Mouse (Mus musculus): ENCODE measurements around the gene Sugct. TPM values are rescaled to one million over a fixed set of nuclear protein-coding genes. Genes with fewer than 3 reads are reported as not detected.
A peak's percentile ranks its signal among the peaks of the same experiment; 100 is the strongest.

Sugct gene
- polyA plus RNA-seq, 1 experiment = 2.1 TPM

GRCm38 (mm10) chr13:17028595-17028994, 666.8 kb downstream of the Sugct start:
- Histone ChIP-seq H3K36me3 (replicated peaks; ENCODE audit: low read length) (no peaks in the 10 kb centered on the region), H3K9me3 (0 out of 2 replicates have a peak, but pooled peaks cover 2% of the 10 kb centered on the region), H3K27me3 (replicated peaks) (no peaks in the 10 kb centered on the region), H3K4me3 (replicated peaks) (peak overlapping the region; percentile 7), H3K4me1 (peaks cover 9% of the 10 kb centered on the region)
- TF ChIP-seq GATA1 (IDR thresholded peaks at IDR 0.05; ENCODE audit: borderline replicate concordance, low read length) (no peak), FLI1 (IDR thresholded peaks at IDR 0.05; ENCODE audit: low read length) (no peak)

DNA sequence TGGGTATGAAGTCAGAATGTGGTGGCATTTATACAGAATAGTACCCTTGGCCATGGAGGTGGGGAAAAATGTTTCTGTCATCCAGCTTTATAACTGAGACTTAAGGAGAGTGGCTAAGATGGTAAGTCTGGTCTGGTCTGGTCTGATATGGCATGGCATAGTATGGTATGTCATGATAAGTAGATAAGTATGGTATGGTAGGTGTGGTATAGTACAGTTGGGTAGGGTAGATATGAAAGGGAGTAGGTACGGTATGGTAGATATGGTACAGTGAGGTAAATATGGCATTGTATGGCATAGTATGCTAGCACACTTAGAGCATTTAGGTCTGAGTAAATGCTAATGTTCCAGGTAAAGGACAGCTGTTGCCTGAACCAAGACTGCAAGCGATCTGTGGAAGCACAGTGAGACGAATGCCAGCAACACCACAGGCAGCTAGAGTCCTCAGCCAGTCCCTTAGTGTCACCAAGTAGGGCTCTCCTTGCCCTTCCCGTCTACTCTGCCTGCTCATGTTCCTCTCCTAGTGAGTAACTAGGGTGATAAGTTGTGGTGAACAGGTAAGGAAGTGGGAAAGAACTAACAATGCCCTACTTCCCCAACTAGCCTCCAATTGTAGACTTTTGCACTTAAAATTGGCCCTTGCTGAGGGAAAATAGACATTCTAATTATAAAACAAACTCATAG, 667.4 kb downstream of the Sugct start:
- peaks cover 9% of the 10 kb centered on the region for H3K4me1 ChIP-seq
- H3K9me3 ChIP-seq = 0 out of 2 replicates have a peak, but pooled peaks cover 2% of the 10 kb centered on the region
- no peaks in the 10 kb centered on the region for H3K27me3 ChIP-seq (replicated peaks)
- H3K36me3 ChIP-seq (replicated peaks; ENCODE audit: low read length) = no peaks in the 10 kb centered on the region
- no peak for TF ChIP-seq FLI1 (IDR thresholded peaks at IDR 0.05; ENCODE audit: low read length)
- TF ChIP-seq GATA1 (IDR thresholded peaks at IDR 0.05; ENCODE audit: borderline replicate concordance, low read length) = no peak
- peak overlapping the region; percentile 66 for H3K4me3 ChIP-seq (replicated peaks)

DNA sequence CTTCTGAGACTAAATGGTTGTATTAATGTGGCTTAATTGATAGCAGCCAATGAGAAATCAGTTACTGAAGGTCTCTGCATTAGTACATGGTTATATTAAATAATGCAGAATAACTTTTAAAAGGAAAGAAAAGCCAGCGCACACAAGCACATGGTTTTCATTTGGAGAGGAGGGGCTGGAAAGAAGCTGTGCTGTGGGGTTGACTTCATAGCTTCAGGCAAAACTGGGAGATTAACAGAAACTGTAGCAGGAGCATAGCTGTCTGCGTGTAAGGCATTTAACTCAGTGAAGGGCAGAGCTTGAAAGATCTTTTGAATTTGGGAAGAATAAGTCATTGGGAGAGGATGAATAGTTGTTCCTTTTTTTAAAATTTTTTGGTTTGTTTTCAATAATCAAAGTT, 668.4 kb downstream of the Sugct start:
- H3K9me3 ChIP-seq = 0 out of 2 replicates have a peak, but pooled peaks cover 2% of the 10 kb centered on the region
- H3K27me3 ChIP-seq (replicated peaks) = no peaks in the 10 kb centered on the region
- no peak overlapping the region for H3K4me3 ChIP-seq (replicated peaks)
- no peak for TF ChIP-seq FLI1 (IDR thresholded peaks at IDR 0.05; ENCODE audit: low read length)
- TF ChIP-seq GATA1 (IDR thresholded peaks at IDR 0.05; ENCODE audit: borderline replicate concordance, low read length) = no peak
- no peaks in the 10 kb centered on the region for H3K36me3 ChIP-seq (replicated peaks; ENCODE audit: low read length)
- H3K4me1 ChIP-seq = peaks cover 9% of the 10 kb centered on the region

DNA sequence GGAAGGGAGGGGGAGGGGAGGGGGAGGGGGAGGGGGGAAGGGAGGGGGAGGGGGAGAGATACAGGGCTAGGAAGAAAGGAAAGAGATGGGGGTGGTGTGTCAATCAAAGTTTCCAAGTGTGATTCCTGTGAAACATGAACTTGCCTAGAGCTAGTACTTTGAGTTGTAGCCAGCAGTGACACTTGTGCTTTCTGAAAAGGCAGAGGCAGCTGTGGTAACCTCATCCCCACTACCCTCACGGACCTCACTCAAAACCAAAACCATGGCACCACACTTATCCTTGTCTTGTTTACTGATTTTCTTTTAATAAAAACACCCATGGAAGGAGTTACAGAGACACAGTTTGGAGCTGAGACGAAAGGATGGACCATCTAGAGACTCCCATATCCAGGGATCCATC, 698.9 kb downstream of the Sugct start:
- Histone ChIP-seq H3K9me3 (0 out of 2 replicates have a peak, but pooled peaks cover 3% of the 10 kb centered on the region), H3K27me3 (replicated peaks) (no peaks in the 10 kb centered on the region), H3K4me1 (no peaks in the 10 kb centered on the region), H3K4me3 (replicated peaks) (no peak overlapping the region), H3K36me3 (replicated peaks; ENCODE audit: low read length) (no peaks in the 10 kb centered on the region)
- no peak for TF ChIP-seq FLI1 (IDR thresholded peaks at IDR 0.05; ENCODE audit: low read length)
- no peak for TF ChIP-seq GATA1 (IDR thresholded peaks at IDR 0.05; ENCODE audit: borderline replicate concordance, low read length)

DNA sequence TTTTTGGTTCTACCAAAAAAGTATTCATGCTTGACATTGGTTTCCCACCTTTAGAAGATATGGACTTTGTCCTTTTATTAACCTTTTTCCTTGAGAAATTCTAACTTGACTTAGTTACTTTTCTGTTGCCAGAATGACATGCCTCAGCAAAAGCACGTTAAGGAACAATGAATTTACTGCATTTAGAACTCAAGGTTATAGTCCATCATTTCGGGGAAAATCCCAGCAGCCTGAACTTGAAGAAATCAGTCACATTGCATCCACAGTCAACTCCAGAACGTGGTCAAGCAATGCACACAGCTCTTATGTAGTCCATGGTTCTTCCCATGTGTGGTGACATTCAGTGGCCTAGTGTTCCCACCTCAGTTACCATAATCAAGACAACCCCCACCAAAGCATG, 700.0 kb downstream of the Sugct start:
- Histone ChIP-seq H3K4me1 (no peaks in the 10 kb centered on the region), H3K4me3 (replicated peaks) (no peak overlapping the region), H3K9me3 (no peaks in the 10 kb centered on the region), H3K36me3 (replicated peaks; ENCODE audit: low read length) (no peaks in the 10 kb centered on the region), H3K27me3 (replicated peaks) (no peaks in the 10 kb centered on the region)
- TF ChIP-seq GATA1 (IDR thresholded peaks at IDR 0.05; ENCODE audit: borderline replicate concordance, low read length) (no peak), FLI1 (IDR thresholded peaks at IDR 0.05; ENCODE audit: low read length) (no peak)

GRCm38 (mm10) chr13:16977743-16978142, 717.6 kb downstream of the Sugct start:
- Histone ChIP-seq H3K4me3 (replicated peaks) (no peak overlapping the region), H3K4me1 (no peaks in the 10 kb centered on the region), H3K9me3 (no peaks in the 10 kb centered on the region), H3K36me3 (replicated peaks; ENCODE audit: low read length) (no peaks in the 10 kb centered on the region), H3K27me3 (replicated peaks) (no peaks in the 10 kb centered on the region)
- TF ChIP-seq GATA1 (IDR thresholded peaks at IDR 0.05; ENCODE audit: borderline replicate concordance, low read length) = no peak
- no peak for TF ChIP-seq FLI1 (IDR thresholded peaks at IDR 0.05; ENCODE audit: low read length)

- no peaks in the 10 kb centered on the region for H3K4me1 ChIP-seq
- no peaks in the 10 kb centered on the region for H3K36me3 ChIP-seq (replicated peaks; ENCODE audit: low read length)
- H3K9me3 ChIP-seq = no peaks in the 10 kb centered on the region
- H3K4me3 ChIP-seq (replicated peaks) = no peak overlapping the region
- TF ChIP-seq FLI1 (IDR thresholded peaks at IDR 0.05; ENCODE audit: low read length) (no peak), GATA1 (IDR thresholded peaks at IDR 0.05; ENCODE audit: borderline replicate concordance, low read length) (no peak)
- H3K27me3 ChIP-seq (replicated peaks) = no peaks in the 10 kb centered on the region
Observed at GRCm38 (mm10) chr13:16971277-16971676, 724.1 kb downstream of the Sugct start.

GRCm38 (mm10) chr13:16968995-16969394, 726.4 kb downstream of the Sugct start:
- Histone ChIP-seq H3K36me3 (replicated peaks; ENCODE audit: low read length) (no peaks in the 10 kb centered on the region), H3K9me3 (no peaks in the 10 kb centered on the region), H3K27me3 (replicated peaks) (no peaks in the 10 kb centered on the region), H3K4me3 (replicated peaks) (no peak overlapping the region), H3K4me1 (no peaks in the 10 kb centered on the region)
- TF ChIP-seq GATA1 (IDR thresholded peaks at IDR 0.05; ENCODE audit: borderline replicate concordance, low read length) (no peak), FLI1 (IDR thresholded peaks at IDR 0.05; ENCODE audit: low read length) (no peak)

GRCm38 (mm10) chr13:16964823-16965475, 730.4 kb downstream of the Sugct start:
- Histone ChIP-seq H3K36me3 (replicated peaks; ENCODE audit: low read length) (no peaks in the 10 kb centered on the region), H3K9me3 (no peaks in the 10 kb centered on the region), H3K4me3 (replicated peaks) (no peak overlapping the region), H3K4me1 (no peaks in the 10 kb centered on the region), H3K27me3 (replicated peaks) (no peaks in the 10 kb centered on the region)
- TF ChIP-seq GATA1 (IDR thresholded peaks at IDR 0.05; ENCODE audit: borderline replicate concordance, low read length) = no peak
- TF ChIP-seq FLI1 (IDR thresholded peaks at IDR 0.05; ENCODE audit: low read length) = no peak

GRCm38 (mm10) chr13:16952045-16952444, 743.3 kb downstream of the Sugct start:
- TF ChIP-seq FLI1 (IDR thresholded peaks at IDR 0.05; ENCODE audit: low read length) = no peak
- H3K27me3 ChIP-seq (replicated peaks) = no peaks in the 10 kb centered on the region
- H3K4me3 ChIP-seq (replicated peaks) = no peak overlapping the region
- H3K4me1 ChIP-seq = no peaks in the 10 kb centered on the region
- no peaks in the 10 kb centered on the region for H3K9me3 ChIP-seq
- no peaks in the 10 kb centered on the region for H3K36me3 ChIP-seq (replicated peaks; ENCODE audit: low read length)
